Mouse (Mus musculus): ENCODE data around the gene Unc5cl.

DNA sequence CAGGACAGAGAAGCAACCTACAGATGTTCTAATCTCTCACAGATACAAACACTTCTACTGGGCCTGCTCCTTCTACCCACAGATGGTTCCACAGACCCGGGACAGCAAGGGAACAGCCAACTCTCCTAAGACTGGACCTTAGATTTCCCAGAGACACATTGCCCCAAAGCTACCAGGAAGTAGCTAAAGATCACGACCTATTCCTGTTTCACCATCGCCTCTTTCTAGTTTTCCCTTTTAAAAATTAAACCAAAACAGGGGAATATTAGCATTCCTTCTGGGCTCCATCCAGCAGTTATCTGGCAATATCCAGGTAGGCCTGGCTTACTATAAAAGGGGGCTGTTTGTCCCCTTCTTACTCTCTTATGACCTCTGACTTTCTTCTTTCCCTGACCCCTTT is 43.3 kb downstream of the Unc5cl start:
- no peak for TF ChIP-seq CTCF (IDR thresholded peaks at IDR 0.05; ENCODE audit: extremely low read depth, insufficient read depth, insufficient read length, insufficient replicate concordance)
- no peak for TF ChIP-seq POLR2A (IDR thresholded peaks at IDR 0.05; ENCODE audit: low read depth, low read length)
